Mouse (Mus musculus) G1E (cell line): ENCODE measurements around the gene Olfr544.

Experiments used
- CTCF ChIP-seq: IDR thresholded peaks from 2 replicates; pipeline ENCODE4 v1.5.1; 2012; ENCODE audit warnings: low read depth, low read length, inconsistent platforms, mixed read lengths
- GATA1 ChIP-seq: IDR thresholded peaks from 2 replicates; pipeline ENCODE4 v1.6.1; 2012; ENCODE audit warnings: borderline replicate concordance, low read length, inconsistent platforms, mixed read lengths
- POLR2AphosphoS5 ChIP-seq: IDR thresholded peaks from 2 replicates; pipeline ENCODE4 v1.6.1; 2012; ENCODE audit warnings: low read depth, low read length, inconsistent platforms; ENCODE audit not compliant: insufficient replicate concordance
- TAL1 ChIP-seq: conservative IDR thresholded peaks from 2 replicates; pipeline ENCODE4 v1.6.1; 2012; ENCODE audit warnings: low read depth, low read length, inconsistent platforms, mixed read lengths

- TF ChIP-seq CTCF: no peak
- TF ChIP-seq GATA1: no peak
- no peak for TF ChIP-seq POLR2AphosphoS5
- no peak for TF ChIP-seq TAL1
These were observed 7.3 kb downstream of the Olfr544 start for GRCm38 (mm10) chr7:102480821-102481220.
